Mouse (Mus musculus) liver, embryonic 14.5 days (tissue): Measurements from ENCODE around the gene Magi1.
"Not testable (repeated sequence)": the region's sequence is repeated elsewhere in the genome, so short reads cannot be mapped to it uniquely, and the experiment has no call there.

ENCODE experiments used
- CTCF ChIP-seq: IDR thresholded peaks from 2 replicates; pipeline ENCODE4 v1.5.1; 2016; ENCODE audit warnings: antibody characterized with exemption, low read depth, control low read depth
- EP300 ChIP-seq: IDR thresholded peaks from 2 replicates; pipeline ENCODE4 v1.6.1; 2016; ENCODE audit warnings: antibody characterized with exemption, low read depth

DNA sequence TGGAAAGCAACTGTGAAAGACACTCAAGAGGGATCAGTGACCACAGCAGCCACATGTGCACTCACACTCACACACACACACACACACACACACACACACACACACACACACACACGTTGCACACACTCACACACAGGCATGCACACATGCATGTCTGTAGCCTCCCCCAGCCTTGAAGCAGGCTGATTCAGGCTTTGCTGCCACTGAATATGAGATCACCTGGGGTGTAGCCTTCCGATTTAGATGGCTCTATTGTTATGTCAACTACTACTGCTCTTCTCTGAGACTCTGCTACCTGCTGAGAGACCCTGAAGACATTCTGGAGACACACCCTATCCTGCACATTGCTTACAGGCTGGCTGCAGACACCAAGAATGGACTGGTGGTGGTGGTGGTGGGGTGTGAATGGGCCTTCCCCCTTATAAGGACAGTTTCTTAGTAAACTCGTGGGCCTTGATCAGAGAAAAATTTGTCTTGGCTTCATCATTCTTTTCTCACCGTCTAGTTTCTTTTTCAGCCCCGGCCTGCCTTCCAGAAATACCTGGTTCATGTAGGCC, 653.9 kb downstream of the Magi1 start:
- TF ChIP-seq EP300, CTCF: not testable (repeated sequence)
